Mouse (Mus musculus) T-helper 1 cell (primary cell): ENCODE results near the gene Clstn2.

Source experiments
- in situ Hi-C: fragments of 300-600 bp; cut with MboI, MseI; formaldehyde crosslinking; loops from one replicate; pipeline ENCODE4 v1.15.1; 2025; ENCODE audit warnings: high pct_unique_total_duplicates

The Clstn2 gene

DNA sequence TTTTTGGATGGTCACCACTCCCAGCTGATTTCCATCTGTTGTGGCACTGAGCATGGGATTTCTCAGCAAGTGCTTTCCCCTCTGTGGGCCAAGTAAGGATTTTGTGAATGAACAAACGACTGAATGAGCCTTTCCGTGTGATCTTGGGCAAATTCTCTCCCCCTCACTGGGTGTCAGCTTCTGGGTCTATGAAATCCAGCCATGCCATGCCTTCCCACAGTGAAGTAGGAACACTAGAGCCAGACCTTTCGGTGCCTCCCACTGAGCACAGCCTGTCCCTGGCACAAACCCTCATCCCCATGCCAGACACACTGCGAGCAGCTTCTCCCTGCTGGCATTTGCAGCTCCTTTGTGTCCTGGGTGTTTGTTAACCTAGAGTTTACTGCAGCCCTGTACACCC, 347.3 kb downstream of the Clstn2 start:
- in situ Hi-C loops, result no loop called here

DNA sequence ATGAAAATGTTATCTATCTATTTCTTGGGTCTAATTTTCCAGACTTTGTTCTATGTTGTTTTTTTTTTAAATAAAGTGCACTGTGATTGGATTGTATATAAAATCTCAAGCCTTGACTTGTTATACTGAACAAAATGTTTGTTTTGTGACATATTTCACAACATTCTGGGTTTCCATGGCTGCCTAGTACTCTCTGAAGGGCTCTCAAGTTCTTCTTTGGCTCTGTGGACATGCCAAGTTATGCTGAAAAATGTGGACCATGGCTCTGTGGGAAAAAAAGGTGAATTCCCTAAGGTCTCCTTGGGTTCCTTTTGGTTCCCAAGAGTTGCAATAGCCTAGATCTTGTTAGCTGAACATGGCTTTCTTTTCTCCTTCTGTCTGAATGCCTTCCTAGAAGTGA, 353.1 kb downstream of the Clstn2 start:
- in situ Hi-C loops, result no loop called here

DNA sequence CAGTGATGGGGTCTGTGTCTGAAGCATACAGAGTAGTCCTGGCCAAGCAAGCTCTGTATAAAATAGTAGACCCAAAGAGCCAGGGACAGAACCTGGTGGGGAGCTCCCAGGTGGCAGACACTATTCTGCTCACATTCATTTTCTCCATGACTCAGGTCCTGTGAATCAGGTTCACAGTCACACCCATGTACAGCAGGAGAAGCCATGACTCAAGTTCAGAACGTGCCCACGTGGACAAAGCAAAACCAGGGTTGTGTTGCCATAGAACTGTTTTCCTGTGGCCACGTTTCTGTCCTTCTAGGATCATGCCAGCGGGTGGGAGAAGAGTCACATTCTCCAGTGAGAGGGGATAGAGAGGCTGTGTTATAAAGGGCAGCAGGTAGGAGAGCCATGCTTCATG, 353.9 kb downstream of the Clstn2 start:
- in situ Hi-C loops, result no loop called here

DNA sequence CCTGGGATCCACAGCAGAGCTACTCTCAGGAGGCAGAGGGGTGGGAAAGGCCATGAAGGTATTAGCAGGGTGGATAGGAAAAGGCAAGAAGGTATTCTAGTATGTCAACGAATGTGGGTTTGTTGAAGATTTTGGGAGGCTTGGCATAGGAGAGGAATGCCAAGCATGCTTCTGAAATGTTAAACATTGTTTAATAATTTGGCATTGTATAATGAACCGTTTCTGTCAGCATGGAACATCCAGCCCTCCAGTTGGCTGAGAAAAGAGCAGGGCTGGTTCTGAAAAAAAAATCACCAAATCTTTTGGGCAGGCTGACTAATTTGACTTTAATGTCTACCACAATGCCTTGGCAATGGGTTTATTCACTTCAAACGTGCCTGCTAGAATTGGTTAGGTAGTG, 355.9 kb downstream of the Clstn2 start:
- in situ Hi-C loops, result no loop called here

DNA sequence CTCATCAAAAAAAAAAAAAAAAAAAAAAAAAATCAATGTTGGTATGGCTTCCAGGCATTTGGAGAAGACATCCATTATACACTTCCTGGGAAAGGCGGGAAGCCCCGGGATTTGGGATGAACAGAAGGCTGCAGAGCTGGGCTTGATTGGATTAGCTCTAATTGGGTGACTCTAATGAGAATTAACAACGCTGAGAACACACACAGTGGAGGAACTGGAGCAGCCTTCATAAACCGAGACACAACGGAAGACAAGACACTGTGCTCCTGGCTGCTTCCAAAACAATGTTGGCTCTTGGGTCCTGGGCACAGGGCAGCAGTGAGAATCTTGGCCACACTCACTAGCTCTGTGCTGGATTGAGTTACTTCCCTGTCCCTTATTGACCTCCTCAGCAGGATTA, 360.3 kb downstream of the Clstn2 start:
- in situ Hi-C loops, result no loop called here

DNA sequence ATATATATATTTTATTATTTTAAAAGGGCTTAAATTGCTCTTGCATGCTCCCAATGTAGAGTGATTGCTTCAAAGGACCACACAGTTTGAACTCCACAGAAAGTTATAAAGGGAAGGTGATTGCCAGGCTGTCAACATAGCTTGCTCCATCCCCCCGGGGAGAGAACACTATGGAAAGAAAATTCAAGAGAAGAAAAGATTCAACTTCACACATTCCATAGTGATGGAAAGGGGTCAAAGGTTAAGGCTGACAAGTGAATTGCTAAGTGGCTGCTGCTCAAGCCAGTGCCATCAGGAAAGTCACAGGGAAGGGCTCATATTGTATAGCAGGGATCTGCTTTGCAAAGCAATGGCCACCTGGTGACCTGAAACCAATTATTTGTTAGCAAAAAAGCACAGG, 360.8 kb downstream of the Clstn2 start:
- in situ Hi-C loops, result no loop called here

DNA sequence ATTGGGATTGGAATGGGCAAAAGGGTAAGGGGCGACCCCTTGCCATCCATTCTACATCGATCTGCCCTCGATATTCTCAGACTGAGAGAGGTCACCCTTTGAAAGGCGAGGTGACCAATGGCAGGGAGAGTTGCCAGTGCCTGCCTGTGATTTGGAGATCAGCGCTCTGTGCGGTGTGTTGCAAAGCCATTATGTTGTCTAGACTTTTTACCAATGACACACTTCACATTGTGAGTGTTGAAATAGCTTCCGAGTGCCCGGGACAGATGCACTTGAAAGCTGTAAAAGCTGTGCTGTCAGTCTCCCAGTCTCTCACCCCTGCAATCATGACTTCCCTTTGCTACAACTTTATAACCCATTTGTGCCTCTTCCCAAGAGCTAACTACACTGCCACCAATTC, 362.3 kb downstream of the Clstn2 start:
- in situ Hi-C loops, result no loop called here

DNA sequence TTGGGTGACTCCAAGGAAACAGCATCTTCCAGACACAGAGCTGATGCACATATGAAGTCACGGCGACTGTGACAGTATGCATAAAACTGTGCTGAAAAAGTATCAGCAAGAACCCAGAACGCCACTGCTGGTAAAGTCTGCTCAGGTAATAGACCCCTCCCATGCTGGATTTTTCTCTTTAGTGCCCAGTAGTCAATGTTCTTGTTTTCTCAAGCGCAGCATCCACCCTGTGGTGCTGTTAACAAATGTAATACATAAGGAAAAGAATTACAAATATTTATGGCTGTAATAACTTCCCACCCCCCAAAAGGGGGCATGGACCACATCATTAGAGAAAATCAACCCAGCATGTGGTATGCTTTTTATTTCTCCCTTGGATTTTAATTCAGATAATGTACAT, 372.0 kb downstream of the Clstn2 start:
- in situ Hi-C loops, result no loop called here

DNA sequence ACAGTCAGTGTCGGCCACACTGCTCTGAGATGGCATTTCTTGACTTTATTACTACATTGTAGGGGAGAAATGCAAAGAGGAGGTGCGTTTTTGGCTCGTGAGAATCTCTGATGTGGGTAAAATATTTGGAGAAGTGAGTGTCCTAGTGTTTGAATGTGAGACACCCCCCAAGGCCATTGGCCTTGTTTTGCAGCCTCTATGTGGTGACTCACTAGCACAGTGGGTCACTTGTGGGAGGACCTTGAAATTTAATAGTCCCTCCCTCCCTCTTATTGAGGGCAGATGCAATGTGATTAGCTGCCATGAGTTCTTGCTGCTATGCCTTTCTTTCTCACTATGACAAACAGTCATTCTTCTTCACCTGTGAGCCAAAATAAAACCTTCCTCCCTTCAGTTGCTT, 374.2 kb downstream of the Clstn2 start:
- in situ Hi-C loops, result no loop called here

DNA sequence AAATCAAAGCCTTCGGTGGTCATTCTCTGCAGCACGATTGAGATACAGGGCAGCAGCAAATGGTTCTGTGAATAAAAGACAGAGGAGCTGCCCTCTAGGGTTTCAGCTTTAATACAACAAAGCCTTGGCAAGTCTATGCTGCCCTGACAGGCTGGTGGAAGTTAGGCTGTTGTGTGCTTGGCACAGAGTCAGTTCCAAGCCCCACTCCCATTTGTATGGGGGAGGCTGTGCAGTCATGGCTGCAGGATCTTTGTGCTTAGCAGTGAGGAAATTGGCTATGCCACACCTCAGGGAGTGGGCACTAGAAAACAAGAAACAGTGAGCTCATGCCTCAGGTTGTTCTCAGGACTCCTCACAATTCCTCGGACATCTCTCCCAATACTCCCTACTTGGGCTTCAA, 384.6 kb downstream of the Clstn2 start:
- in situ Hi-C loops, result no loop called here

DNA sequence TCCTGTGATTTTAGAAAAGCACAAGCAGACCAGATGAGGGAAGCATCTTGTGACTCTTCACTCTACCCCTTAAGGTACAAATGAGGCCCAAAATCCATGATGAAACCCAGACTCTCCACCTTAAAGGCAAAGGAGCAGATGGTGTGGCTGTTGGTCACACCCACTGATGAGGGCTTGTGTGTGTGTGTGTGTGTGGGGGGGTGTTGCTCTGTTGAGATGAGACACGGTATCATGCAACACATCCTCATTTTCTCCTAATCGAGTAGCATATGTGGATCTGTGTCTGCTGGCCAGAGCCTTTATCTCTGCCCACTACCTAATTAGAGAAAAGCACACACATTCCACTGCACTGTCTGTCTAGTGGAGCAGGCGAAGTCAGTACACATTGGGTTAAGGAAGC, 387.2 kb downstream of the Clstn2 start:
- in situ Hi-C loops, result no loop called here

DNA sequence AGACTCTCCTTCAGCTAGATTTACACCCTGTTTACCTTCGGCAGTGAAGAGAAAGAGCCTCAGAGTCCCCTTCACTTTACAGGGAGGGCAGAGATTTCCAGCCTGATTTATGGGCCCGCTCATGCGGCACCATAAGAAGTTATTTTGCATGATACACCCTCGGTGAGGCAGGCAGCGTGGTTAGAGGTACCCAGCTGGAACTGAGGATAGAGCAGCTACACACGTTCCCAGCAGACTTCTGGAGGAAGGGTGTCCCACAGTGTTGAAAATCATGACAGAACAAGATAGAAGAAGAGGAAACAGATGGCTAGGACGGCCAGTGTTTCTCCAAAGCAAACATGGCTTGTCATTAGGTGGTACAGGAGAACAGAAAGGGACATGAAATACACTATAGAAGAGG, 390.6 kb downstream of the Clstn2 start:
- in situ Hi-C loops, result no loop called here

DNA sequence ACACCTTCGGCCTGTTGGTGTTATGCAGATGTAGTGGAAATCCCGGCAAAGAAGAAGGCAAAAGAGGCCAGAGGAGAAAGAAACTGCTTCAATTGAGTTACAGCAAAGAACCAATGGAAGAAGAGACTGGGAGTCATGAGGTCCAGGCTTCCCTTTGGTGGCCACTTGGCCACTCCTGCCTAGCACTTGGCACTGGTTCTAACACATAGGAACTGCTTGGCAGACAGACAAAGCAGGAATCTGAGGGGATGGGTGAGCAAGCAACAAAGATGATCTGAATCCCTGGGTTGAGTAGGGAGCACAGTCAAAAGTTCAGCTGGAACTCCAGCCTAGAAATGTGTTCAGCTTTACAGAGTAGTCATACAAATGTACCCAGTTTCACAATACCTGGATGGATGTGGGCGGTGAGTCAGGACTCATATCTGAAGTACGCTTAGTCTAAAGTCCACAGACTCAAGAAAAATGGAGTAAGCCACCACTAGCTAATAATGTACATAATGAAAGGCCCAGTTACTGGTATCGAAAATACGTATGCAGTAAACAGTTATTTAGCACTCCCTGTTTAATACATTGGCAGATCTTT, 392.9 kb downstream of the Clstn2 start:
- in situ Hi-C loops, result no loop called here

DNA sequence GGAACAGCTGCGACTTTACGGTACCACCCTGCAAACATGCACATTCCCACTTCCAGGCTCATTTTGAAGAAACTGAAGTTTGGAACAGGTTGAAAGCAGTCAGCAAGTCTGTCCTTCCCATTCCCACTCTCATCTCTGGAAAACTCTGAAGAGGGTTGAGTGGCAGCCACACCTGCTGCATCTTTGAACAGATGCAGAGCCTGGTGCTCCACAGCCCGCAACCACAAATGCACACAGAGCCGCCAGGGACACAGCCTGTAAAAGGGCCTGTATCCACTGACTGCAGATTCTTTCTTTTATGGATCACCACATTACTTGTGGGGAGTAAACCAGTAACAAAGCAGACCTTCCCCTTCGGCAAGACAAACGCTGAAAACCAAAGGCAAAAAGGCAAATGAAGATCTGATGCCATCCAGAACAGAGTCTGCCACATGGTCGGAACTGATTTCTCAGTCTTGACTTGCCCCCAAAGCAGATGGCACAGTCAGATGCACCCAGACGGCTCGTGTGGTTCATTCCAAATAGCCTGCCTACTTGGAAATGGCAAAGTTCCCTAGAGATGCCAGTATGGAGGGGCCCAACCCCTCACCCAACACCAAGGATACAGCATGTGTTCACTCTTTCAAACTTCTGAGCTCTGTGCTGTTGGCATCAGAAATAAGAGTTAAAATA, 394.2 kb downstream of the Clstn2 start:
- in situ Hi-C loops, result no loop called here

DNA sequence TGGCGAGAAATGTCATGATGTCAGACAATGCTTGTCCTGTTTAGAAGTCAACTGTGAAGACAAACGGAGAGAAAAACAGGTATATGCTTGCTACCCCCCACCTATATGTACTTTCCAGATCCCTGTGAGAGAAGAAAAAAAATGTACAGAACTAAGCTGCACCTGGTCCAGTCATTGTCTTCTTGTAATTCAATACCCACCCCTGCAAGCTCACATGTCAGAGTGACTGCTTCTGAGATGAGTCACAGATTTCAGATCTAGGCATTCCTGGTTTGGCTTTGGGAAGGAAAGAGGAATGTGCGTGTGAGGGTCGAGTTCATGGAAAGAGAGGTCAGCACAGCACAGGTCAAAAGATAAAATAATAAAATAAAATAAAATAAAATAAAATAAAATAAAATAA, 397.6 kb downstream of the Clstn2 start:
- in situ Hi-C loops, result no loop called here

DNA sequence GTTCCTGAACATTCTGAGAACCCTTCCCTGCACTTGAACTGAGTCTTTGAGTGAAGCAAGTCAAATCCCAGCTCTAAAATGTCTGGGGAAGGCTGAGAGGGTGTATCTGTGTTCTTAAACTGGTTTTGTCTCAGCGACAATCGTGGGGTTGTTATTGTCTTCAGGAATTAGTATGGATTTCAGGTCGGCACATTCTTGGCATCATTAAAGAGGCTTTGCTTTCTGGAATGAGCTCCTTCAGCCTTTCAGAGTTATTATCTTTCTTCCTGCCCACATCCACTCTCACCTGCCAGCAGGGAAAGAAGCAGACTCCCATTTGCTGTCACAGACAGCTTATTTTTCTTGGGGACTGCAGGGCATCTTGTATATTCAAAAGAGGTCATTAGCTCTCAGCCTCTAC, 398.1 kb downstream of the Clstn2 start:
- in situ Hi-C loops, result no loop called here

DNA sequence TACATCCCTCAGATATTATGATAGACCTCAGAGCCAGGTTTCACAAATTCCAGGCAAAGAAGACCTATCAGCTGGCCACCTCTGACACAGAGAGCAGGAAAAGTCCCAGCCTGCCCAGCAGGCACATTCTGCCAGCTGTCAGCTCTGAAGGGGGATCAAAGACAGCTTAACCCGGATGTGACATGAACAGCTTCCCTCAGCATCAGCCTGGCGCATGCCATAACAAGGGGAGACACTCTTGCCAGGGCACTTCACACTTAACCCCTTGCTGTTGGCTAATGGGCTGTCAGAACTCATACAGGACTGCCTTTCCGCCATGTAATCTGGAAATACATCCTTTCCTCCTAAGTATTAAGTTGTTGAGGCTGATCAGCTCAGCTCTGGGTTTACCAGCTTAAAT, 403.8 kb downstream of the Clstn2 start:
- in situ Hi-C loops, result no loop called here

DNA sequence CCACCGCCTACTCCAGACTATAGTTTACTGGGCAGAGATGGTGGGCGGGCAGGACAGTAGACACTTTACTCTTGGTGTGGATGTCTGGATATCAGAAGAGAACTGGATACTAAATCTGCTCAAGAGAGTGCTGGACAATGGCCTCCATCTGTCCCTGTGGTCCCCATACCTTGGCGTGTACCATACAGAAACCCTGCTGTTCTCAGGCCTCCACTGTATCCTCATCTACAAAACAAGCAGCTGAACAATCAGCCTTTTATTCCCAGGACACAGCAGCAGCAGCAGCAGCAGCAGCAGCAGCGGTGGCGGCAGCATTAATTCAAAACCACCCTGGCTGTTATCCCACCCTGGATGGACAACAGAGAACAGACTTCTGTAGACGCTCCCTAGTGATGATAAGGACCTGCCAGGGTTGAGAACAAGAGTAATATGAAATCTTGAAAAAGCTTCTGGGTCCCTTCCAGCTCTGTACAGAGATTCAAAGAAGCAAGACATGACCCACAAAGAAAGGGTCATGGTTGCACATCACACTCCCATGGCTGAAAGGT, 404.5 kb downstream of the Clstn2 start:
- in situ Hi-C loops, result no loop called here

DNA sequence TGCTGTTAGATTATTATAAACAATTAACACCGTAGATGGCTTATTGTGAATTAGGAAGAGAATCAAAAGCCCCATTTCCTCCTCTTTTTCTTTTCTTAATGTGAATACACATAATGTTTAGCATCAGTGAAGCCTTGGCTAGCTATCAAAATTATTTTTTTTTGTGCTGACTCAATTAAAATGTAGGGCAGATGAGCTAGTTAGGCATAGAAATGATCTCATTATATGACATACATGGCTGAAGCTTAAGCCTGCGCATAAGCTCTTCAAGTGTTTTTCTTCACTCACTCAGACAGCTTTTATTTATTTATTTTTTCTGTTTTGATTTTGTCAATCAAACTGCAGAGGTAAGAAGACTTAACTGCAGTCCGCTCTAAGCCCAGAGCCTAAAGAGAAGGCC, 405.1 kb downstream of the Clstn2 start:
- in situ Hi-C loops, result no loop called here

DNA sequence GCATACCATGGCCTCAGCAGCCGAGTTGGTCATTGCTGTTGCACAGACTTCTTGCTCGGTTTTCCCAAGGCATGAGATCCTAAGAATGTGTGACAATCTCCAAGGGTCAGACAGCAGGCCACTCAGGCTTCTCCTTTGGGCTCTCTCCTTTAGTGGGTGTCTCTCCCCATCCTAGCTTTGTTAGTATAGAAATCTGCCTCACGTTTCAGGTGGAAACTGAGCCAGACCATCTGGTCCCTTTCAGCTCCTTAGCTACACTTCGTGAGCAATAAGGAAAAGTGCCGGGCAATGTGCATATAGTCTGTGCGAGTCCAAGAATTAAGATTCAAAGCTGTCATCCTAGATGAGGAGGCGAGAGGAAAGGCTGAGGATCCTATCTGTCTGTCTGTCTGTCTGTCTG, 422.4 kb downstream of the Clstn2 start:
- in situ Hi-C loops, result no loop called here

DNA sequence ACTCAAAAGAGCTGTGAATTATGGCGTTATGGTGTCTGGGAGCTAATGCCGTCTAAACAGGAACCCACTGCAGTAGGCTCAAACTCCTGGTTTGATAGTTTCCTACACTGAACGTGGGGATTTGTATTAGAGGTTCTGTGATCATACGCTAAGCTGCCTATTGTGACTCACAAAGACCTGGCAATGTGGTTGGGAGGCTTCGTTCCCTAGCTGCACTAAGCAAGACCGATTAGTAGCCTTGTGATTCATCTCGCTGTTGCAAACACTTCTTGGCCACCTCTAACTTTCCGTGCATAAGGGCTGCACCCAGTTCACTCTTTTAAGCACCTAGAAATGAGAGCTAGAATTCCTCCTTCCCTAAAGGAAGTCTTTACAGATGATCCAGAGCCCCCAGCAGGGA, 429.3 kb downstream of the Clstn2 start:
- in situ Hi-C loops, result no loop called here

DNA sequence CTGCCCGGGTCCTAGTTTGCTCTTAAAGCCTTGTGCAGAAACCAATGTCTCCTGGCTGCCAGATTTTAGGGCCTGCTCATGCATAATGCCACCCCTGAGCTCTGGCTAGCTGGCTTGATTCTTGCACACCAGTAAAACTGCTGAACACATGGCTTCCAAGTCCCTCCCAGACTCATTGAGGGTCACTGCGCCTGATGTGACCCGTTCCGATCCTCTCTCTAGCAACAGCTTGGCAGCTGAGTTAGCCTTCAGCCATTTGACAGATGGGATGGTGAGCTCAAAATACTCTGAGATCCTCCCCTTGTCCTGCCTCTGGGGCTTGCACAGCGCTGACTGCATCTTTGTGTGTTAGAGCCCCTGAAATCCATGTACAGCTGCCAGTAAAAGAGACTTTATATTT, 430.5 kb downstream of the Clstn2 start:
- in situ Hi-C loops, result no loop called here

DNA sequence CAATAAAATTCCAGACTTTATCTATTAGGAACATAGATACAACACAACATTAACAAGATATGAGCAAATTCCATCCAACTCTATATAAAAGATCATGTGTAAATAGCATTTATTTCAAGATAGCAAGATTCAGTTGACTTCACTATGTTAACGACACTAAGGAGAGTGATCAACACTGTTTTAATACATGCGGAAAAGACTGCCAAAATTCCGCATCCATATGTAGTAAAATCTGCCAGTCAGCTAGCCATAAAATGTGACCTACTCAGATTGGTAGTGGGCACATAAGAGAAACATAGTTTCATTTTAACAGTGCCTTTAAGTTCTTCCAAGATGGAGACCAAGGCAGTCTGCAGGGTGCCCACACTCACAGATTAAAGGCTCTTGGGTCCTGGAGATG, 434.0 kb downstream of the Clstn2 start:
- in situ Hi-C loops, result no loop called here

DNA sequence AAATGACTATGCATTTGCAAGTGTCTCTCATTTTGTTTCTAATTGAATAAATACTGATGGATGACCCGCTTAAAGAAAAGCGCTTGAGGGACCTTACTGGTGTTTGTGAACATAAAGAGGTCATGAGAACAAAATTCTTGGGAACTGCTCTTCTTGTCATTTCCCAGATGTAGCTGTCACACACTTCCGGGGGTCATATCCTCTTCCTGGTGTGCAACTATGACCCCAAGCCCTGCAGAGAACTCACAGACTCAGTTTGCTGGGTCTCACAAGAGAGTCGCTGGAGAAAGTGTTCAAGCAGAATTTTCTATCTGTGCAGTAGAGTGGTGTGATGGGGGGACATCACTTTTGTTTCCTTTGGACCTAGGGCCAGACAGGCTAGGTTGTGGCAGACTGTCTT, 442.3 kb downstream of the Clstn2 start:
- in situ Hi-C loops, result no loop called here
